Mouse (Mus musculus) lung, embryonic 16.5 days (tissue): ENCODE data around the gene Mef2c. TPM values are rescaled to one million over a fixed set of nuclear protein-coding genes. Genes with fewer than 3 reads are reported as not detected.

ENCODE experiments used
- ATAC-seq: fragments of 200-750 bp; cut with Nextera tagmentation; 2 replicates; pipeline ENCODE4 v1.8.0; 2017; ENCODE audit warnings: low read depth, mild to moderate bottlenecking, moderate library complexity
- H3K27ac ChIP-seq: fragments of 300-500 bp; sonication (generic); 2 replicates; pipeline ENCODE4 v1.5.1; 2014; ENCODE audit warnings: mild to moderate bottlenecking, control low read depth, low read length
- H3K27me3 ChIP-seq: fragments of 300-500 bp; sonication (generic); 2 replicates; pipeline ENCODE4 v1.6.1; 2014; ENCODE audit warnings: low read depth, low read length, mixed read lengths; ENCODE audit not compliant: control insufficient read depth, insufficient read depth
- H3K36me3 ChIP-seq: fragments of 300-500 bp; sonication (generic); 2 replicates; pipeline ENCODE4 v1.6.1; 2014; ENCODE audit warnings: low read length; ENCODE audit not compliant: control insufficient read depth, insufficient read depth
- H3K4me1 ChIP-seq: fragments of 300-500 bp; sonication (generic); replicated peaks from 2 replicates; pipeline ENCODE4 v1.6.1; 2014; ENCODE audit warnings: low read length, mixed read lengths; ENCODE audit not compliant: control insufficient read depth, insufficient read depth
- H3K4me2 ChIP-seq: fragments of 300-500 bp; sonication (generic); 2 replicates; pipeline ENCODE4 v1.6.1; 2014; ENCODE audit warnings: low read depth, low read length, control low read depth
- H3K4me3 ChIP-seq: fragments of 300-500 bp; sonication (generic); 2 replicates; pipeline ENCODE4 v1.5.1; 2014; ENCODE audit warnings: mild to moderate bottlenecking, low read length, control low read depth
- H3K9ac ChIP-seq: fragments of 300-500 bp; sonication (generic); 2 replicates; pipeline ENCODE4 v1.6.1; 2014; ENCODE audit warnings: low read length, control low read depth
- H3K9me3 ChIP-seq: fragments of 300-500 bp; sonication (generic); 2 replicates; pipeline ENCODE4 v1.6.1; 2016; ENCODE audit warnings: low read length; ENCODE audit not compliant: control insufficient read depth
- WGBS: fragments of 180-500 bp; shearing (Covaris S2); extraction: QIAGEN DNeasy Blood & Tissue Kit; methylation state at CpG from one replicate; pipeline ENCODE4 v1.1.7; 2014; 5-methylcytosine and 5-hydroxymethylcytosine counted together
- polyA plus RNA-seq: library from polyadenylated mRNA; unstranded; fragments of >200 nt; fragmentation: Nextera tagmentation; extraction: Ambion mirVana; gene quantifications from 2 replicates; pipeline ENCODE4 v1.2.1, GENCODE M21; 2015

Mef2c gene
- polyA plus RNA-seq, 1 experiment from 2014 or later = 67.2 TPM

DNA sequence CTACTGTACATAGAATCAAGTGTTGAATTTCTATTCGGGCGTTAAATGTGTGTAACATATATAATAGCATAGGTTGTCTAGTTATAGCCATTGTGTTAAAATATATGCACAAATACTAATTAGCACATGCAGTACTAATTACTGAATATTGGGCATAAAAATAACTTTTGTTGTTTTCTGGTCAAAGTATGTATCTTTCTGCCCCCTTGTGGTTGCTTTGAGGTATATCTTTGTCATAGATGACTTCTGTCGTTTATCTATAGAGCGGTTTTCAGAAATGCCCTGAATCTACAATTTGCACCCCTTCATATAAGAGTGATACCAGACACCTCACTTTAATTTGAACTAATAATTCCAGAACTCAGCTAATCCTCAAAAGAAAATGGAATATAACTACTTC is 152.9 kb downstream of the Mef2c start:
- H3K4me2 ChIP-seq = no peak overlapping the region
- no peaks in the 10 kb centered on the region for H3K4me1 ChIP-seq
- no peak for ATAC-seq
- WGBS = 72% methylated on average over 4 of the region's 4 CpGs
- no peaks in the 10 kb centered on the region for H3K27me3 ChIP-seq
- H3K27ac ChIP-seq = no peak overlapping the region
- H3K36me3 ChIP-seq = no peaks in the 10 kb centered on the region
- H3K9me3 ChIP-seq = no peaks in the 10 kb centered on the region
- no peak overlapping the region for H3K9ac ChIP-seq
- no peak overlapping the region for H3K4me3 ChIP-seq

GRCm38 (mm10) chr13:83660722-83661121 is 156.9 kb downstream of the Mef2c start:
- no peak for ATAC-seq
- WGBS = 68% methylated on average over 8 of the region's 8 CpGs
- no peaks in the 10 kb centered on the region for H3K36me3 ChIP-seq

DNA sequence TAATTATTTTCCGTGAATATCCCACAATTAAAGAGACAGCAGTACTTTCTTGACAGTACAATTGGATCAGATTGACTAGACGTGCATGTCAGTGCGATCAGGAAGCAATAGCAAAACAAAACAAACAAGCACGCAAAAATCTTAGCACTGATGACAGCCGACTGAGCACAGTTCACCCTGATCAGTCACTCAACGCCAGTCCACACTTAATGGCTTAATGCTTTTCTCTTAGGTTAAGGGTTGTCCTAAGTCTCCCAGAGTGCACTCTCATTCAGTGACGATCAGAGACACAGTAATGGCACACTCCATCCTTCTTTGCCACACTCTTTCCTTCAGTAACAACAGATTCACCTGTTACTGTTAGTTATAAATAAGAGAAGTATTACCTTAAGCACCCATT is 157.3 kb downstream of the Mef2c start:
- H3K27ac ChIP-seq = no peak overlapping the region
- H3K9ac ChIP-seq = no peak overlapping the region
- H3K4me1 ChIP-seq = no peaks in the 10 kb centered on the region
- ATAC-seq = no peak
- WGBS = 58% methylated on average over 7 of the region's 7 CpGs
- no peak overlapping the region for H3K4me3 ChIP-seq
- H3K36me3 ChIP-seq = no peaks in the 10 kb centered on the region
- H3K4me2 ChIP-seq = no peak overlapping the region
- H3K27me3 ChIP-seq = no peaks in the 10 kb centered on the region
- H3K9me3 ChIP-seq = no peaks in the 10 kb centered on the region

More at GRCm38 (mm10) chr13:83660722-83661121, 156.9 kb downstream of the Mef2c start:
- no peak overlapping the region for H3K27ac ChIP-seq
- no peak overlapping the region for H3K4me2 ChIP-seq
- H3K27me3 ChIP-seq = no peaks in the 10 kb centered on the region
- no peaks in the 10 kb centered on the region for H3K9me3 ChIP-seq
- no peak overlapping the region for H3K4me3 ChIP-seq
- H3K9ac ChIP-seq = no peak overlapping the region
- H3K4me1 ChIP-seq = no peaks in the 10 kb centered on the region

- no peaks in the 10 kb centered on the region for H3K36me3 ChIP-seq
- no peak overlapping the region for H3K4me2 ChIP-seq
- no peak overlapping the region for H3K27ac ChIP-seq
- ATAC-seq = no peak
- H3K9me3 ChIP-seq = no peaks in the 10 kb centered on the region
- H3K9ac ChIP-seq = no peak overlapping the region
- H3K27me3 ChIP-seq = no peaks in the 10 kb centered on the region
- no peak overlapping the region for H3K4me3 ChIP-seq
- 66% methylated on average over 14 of the region's 14 CpGs for WGBS
- H3K4me1 ChIP-seq = no peaks in the 10 kb centered on the region
Measured at GRCm38 (mm10) chr13:83662089-83662551, 158.3 kb downstream of the Mef2c start.

GRCm38 (mm10) chr13:83666179-83666578 is 162.3 kb downstream of the Mef2c start:
- Histone ChIP-seq H3K27me3 (no peaks in the 10 kb centered on the region), H3K36me3 (no peaks in the 10 kb centered on the region), H3K4me3 (no peak overlapping the region), H3K9me3 (no peaks in the 10 kb centered on the region), H3K4me1 (no peaks in the 10 kb centered on the region), H3K4me2 (no peak overlapping the region), H3K27ac (no peak overlapping the region), H3K9ac (no peak overlapping the region)
- no peak for ATAC-seq
- WGBS = 85% methylated on average over 7 of the region's 7 CpGs

DNA sequence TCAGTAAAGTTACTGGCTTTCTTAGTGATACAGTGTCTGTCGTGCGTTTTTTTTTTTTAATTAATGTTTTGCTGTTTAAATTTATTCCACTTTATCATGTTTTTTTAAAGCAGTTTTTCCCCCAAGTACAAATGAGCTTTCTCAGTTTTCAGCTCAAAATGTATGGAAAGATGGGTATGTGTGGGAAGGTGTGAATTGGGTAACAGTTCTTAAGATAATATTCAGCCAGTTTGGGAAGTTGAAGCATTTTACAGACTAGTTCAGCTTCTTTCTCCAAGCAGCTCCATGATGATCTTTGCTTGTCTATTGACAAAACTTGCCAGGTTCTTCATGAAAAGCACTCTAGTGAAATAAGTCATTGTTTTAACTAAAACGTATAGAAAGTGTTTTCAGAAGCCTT is 163.2 kb downstream of the Mef2c start:
- ATAC-seq = no peak
- Histone ChIP-seq H3K27ac (no peak overlapping the region), H3K36me3 (no peaks in the 10 kb centered on the region), H3K9ac (no peak overlapping the region), H3K4me3 (no peak overlapping the region), H3K9me3 (no peaks in the 10 kb centered on the region), H3K27me3 (no peaks in the 10 kb centered on the region), H3K4me1 (no peaks in the 10 kb centered on the region), H3K4me2 (no peak overlapping the region)
- WGBS = 67% methylated on average over 3 of the region's 3 CpGs

- ATAC-seq = no peak
- Histone ChIP-seq H3K9ac (no peak overlapping the region), H3K36me3 (no peaks in the 10 kb centered on the region), H3K9me3 (no peaks in the 10 kb centered on the region), H3K4me2 (no peak overlapping the region), H3K27ac (no peak overlapping the region), H3K27me3 (peaks cover under 1% of the 10 kb centered on the region), H3K4me3 (no peak overlapping the region), H3K4me1 (no peaks in the 10 kb centered on the region)
- WGBS = 65% methylated on average over 2 of the region's 2 CpGs
Measured at GRCm38 (mm10) chr13:83707611-83708010, 203.8 kb downstream of the Mef2c start.

GRCm38 (mm10) chr13:83712778-83713380 is 209.0 kb downstream of the Mef2c start:
- no peak overlapping the region for H3K9ac ChIP-seq
- no peaks in the 10 kb centered on the region; the same call in 1 of the 2 replicates for H3K4me1 ChIP-seq
- H3K9me3 ChIP-seq = no peaks in the 10 kb centered on the region
- no peak overlapping the region for H3K4me2 ChIP-seq
- peaks cover 49% of the 10 kb centered on the region for H3K27me3 ChIP-seq
- WGBS = 19% methylated on average over 5 of the region's 5 CpGs
- H3K36me3 ChIP-seq = no peaks in the 10 kb centered on the region
- ATAC-seq = no peak
- H3K27ac ChIP-seq = no peak overlapping the region
- H3K4me3 ChIP-seq = no peak overlapping the region

GRCm38 (mm10) chr13:83713661-83714291 is 209.9 kb downstream of the Mef2c start:
- 5% methylated on average over 19 of the region's 19 CpGs for WGBS
- no peaks in the 10 kb centered on the region for H3K9me3 ChIP-seq
- no peak overlapping the region for H3K27ac ChIP-seq
- ATAC-seq = no peak
- H3K9ac ChIP-seq = no peak overlapping the region
- H3K4me2 ChIP-seq = no peak overlapping the region
- H3K4me3 ChIP-seq = no peak overlapping the region
- no peaks in the 10 kb centered on the region; the same call in 1 of the 2 replicates for H3K4me1 ChIP-seq
- H3K36me3 ChIP-seq = no peaks in the 10 kb centered on the region
- peaks cover 58% of the 10 kb centered on the region for H3K27me3 ChIP-seq
